Mouse (Mus musculus) hindbrain, postnatal 0 days (tissue): ENCODE measurements at regions not wholly inside any gene's neighbourhood (a gene's known extent, or its start where the extent isn't known, plus 50 kb on each side); places are given as distances from the start of the nearest gene placed in this dataset.
A peak's percentile ranks its signal among the peaks of the same experiment; 100 is the strongest.

Experiments used
- ATAC-seq: fragments of 200-750 bp; cut with Nextera tagmentation; 2 replicates; pipeline ENCODE4 v1.8.0; 2017; ENCODE audit warnings: mild to moderate bottlenecking, moderate TSS enrichment, moderate library complexity
- DNase-seq: peaks from one replicate; pipeline ENCODE4 v3.0.0-alpha.2; 2015; ENCODE audit warnings: low spot score
- H3K27ac ChIP-seq: fragments of 300-500 bp; sonication (generic); 2 replicates; pipeline ENCODE4 v1.5.1; 2014; ENCODE audit warnings: mild to moderate bottlenecking
- H3K27me3 ChIP-seq: fragments of 300-500 bp; sonication (generic); 2 replicates; pipeline ENCODE4 v1.6.1; 2014; ENCODE audit warnings: low read length, mixed read lengths; ENCODE audit not compliant: insufficient read depth
- H3K36me3 ChIP-seq: fragments of 300-500 bp; sonication (generic); 2 replicates; pipeline ENCODE4 v1.6.1; 2014; ENCODE audit warnings: low read length, mixed read lengths; ENCODE audit not compliant: insufficient read depth
- H3K4me1 ChIP-seq: fragments of 300-500 bp; sonication (generic); 2 replicates; pipeline ENCODE4 v1.6.1; 2014; ENCODE audit warnings: antibody characterized with exemption, low read length, mixed read lengths; ENCODE audit not compliant: insufficient read depth
- H3K4me2 ChIP-seq: fragments of 300-500 bp; sonication (generic); 2 replicates; pipeline ENCODE4 v1.6.1; 2014; ENCODE audit warnings: low read depth, mild to moderate bottlenecking, low read length, moderate library complexity, mixed read lengths
- H3K4me3 ChIP-seq: fragments of 300-500 bp; sonication (generic); 2 replicates; pipeline ENCODE4 v1.5.1; 2014; ENCODE audit warnings: low read length
- H3K9ac ChIP-seq: fragments of 300-500 bp; sonication (generic); replicated peaks from 2 replicates; pipeline ENCODE4 v1.6.1; 2014; ENCODE audit warnings: mild to moderate bottlenecking, low read length, moderate library complexity, mixed read lengths
- H3K9me3 ChIP-seq: fragments of 300-500 bp; sonication (generic); 2 replicates; pipeline ENCODE4 v1.6.1; 2016; ENCODE audit warnings: low read length, mixed read lengths
- CTCF ChIP-seq: IDR thresholded peaks from 2 replicates; pipeline ENCODE4 v1.5.1; 2016; ENCODE audit warnings: antibody characterized with exemption, control low read depth, low read depth
- WGBS: fragments of 180-500 bp; shearing (Covaris S2); extraction: QIAGEN DNeasy Blood & Tissue Kit; methylation state at CpG from one replicate; pipeline ENCODE4 v1.1.7; 2014; 5-methylcytosine and 5-hydroxymethylcytosine counted together

DNA sequence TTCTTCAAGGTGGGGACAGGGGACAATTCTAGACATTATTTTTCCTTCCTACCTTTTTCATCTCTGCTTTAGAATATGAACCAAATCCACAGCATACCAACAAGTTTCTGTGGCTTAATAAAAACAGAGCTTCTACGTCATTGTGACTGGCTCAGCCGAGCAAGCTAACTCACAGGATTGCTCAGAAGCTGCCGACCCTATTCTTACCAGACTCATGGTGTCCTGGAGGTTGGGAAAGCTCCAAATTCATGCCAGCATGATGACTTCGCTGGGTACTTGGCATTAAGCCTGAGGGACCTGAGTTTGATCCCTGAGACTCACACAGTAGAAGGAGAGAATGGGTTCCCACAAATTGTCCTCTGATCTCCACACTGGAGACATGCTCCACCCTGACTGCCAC lies 253.1 kb upstream of the Tbl1xr1 start:
- ATAC-seq (no peak), DNase-seq (no peak)
- no peaks in the 10 kb centered on the region for H3K9me3 ChIP-seq
- 51% methylated on average over 4 of the region's 4 CpGs for WGBS
- no peak overlapping the region for H3K4me3 ChIP-seq
- no peak for TF ChIP-seq CTCF
- H3K27me3 ChIP-seq: no peaks in the 10 kb centered on the region
- H3K4me1 ChIP-seq: 0 out of 2 replicates have a peak, but pooled peaks cover 9% of the 10 kb centered on the region
- H3K9ac ChIP-seq: no peak overlapping the region
- no peak overlapping the region for H3K4me2 ChIP-seq
- H3K27ac ChIP-seq: no peak overlapping the region
- H3K36me3 ChIP-seq: no peaks in the 10 kb centered on the region

DNA sequence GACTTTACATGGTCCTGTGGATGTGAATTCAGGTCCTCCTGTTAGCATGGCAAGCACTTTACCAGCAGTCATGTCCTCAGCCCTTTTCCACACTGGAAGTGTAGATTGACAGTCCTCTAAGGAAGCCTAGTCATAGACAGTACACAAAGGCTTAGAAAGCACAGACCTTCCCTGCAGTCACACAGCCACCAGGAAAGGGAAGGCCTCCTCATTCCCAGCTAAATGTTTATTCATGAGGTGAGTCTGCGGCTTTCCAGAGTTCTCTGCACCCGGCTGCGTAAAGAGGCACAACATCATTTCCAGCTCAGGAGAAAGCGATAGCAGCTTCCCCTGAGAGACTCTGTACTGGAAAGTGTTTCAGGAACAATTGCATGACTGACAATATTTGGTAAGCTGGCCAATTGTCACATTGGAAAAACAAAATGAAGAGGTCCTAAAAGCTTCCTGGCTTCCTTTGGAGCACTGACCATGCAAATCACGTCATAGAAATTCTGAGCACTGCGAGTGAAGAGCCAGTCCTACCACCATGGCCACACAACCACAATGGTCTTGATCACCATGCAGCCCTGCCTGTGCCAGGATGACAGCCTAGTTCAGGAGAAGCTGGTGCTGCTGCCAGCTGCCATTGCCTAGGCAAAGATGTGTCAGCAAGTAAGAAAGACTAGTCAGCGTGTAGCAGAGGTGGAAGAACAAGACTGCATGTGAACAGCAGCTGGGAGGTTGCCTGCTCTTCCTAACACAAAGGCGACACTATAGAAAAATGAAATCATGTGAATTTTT lies 252.2 kb upstream of the Tbl1xr1 start:
- ATAC-seq: peak; percentile 61
- Histone ChIP-seq H3K4me2 (no peak overlapping the region), H3K36me3 (no peaks in the 10 kb centered on the region), H3K9me3 (no peaks in the 10 kb centered on the region), H3K27me3 (no peaks in the 10 kb centered on the region), H3K27ac (0 out of 2 replicates have a peak overlapping the region, but pooled peaks have one; percentile 26), H3K9ac (no peak overlapping the region), H3K4me3 (no peak overlapping the region), H3K4me1 (0 out of 2 replicates have a peak, but pooled peaks cover 9% of the 10 kb centered on the region)
- no peak for TF ChIP-seq CTCF
- 25% methylated on average over 8 of the region's 8 CpGs for WGBS
- DNase-seq: peak; percentile 53

DNA sequence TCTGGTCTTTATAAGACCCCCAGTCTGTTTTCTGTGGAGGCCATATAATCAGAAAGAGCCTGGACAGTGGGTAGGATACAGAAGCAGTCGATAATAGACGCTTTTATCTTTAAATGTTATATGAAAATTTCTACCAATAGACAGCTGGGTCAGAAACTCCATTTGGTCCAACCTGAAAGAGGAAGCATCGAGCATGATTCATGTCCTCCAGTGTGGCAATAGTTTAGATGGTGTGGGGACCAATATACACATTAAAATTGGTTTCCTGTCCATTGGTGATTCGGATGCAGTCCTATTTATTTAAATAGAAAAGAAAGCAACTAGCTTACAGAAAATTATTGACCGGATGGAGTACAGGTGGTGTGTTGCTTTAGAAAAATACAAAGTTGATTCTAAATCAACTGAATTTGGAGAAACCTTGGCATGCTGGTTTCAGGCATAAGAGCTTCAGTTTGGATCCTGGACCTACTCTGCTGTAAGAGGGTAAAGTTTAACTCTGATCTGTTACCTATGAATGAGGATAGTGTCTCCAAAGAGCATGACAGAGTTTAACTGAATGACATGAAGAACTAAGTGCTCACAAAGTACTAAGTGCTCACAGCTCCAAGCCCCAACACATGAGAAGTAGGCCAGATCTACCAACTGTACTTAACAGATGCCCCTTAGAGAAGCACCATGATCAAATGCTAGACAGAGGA lies 251.4 kb upstream of the Tbl1xr1 start:
- H3K4me1 ChIP-seq: 0 out of 2 replicates have a peak, but pooled peaks cover 9% of the 10 kb centered on the region
- ATAC-seq (no peak), DNase-seq (no peak)
- no peaks in the 10 kb centered on the region for H3K27me3 ChIP-seq
- 94% methylated on average over 5 of the region's 5 CpGs for WGBS
- no peaks in the 10 kb centered on the region for H3K36me3 ChIP-seq
- no peak for TF ChIP-seq CTCF
- no peak overlapping the region for H3K27ac ChIP-seq
- no peak overlapping the region for H3K9ac ChIP-seq
- no peak overlapping the region for H3K4me3 ChIP-seq
- no peaks in the 10 kb centered on the region for H3K9me3 ChIP-seq
- no peak overlapping the region for H3K4me2 ChIP-seq

DNA sequence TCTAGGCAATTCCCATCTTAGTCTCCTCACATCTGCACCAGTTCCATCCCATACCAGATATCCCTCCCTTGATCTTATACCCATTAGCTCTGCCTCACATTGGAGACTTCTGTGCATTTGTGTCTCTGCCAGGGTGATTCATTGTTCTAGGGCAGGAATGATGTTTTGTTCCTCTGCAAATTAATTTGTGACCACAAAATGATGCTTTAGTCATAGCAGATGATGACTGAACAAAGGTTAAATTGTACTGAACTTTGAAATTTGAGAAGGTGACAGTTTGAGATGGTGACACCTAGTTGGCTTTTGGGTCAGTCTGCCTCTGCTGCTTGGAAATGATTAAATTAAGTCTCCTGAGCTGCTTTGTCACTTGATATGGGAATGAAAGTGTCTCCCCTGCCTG lies 248.8 kb upstream of the Tbl1xr1 start:
- Histone ChIP-seq H3K4me2 (no peak overlapping the region), H3K27ac (no peak overlapping the region), H3K9me3 (no peaks in the 10 kb centered on the region), H3K4me1 (0 out of 2 replicates have a peak, but pooled peaks cover 9% of the 10 kb centered on the region), H3K9ac (no peak overlapping the region), H3K4me3 (no peak overlapping the region), H3K36me3 (no peaks in the 10 kb centered on the region), H3K27me3 (no peaks in the 10 kb centered on the region)
- no peak for TF ChIP-seq CTCF
- ATAC-seq (no peak), DNase-seq (no peak)

DNA sequence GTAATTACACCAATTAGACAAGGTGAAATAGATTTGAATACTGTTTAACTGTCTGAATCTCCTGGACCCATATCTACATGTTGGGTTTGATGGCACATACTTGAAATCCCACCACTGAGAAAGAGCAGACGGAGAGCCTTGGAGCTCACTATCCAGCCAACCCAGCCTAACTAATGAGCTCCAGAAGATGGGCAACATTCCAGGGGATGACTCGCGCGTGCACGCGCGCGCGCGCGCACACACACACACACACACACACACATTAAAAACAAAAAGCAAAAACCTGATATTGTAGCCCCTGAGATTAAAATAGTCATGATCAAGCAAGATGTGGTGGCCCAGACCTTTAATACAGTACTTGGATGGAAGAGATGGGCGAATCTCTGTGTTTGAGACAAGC lies 243.3 kb upstream of the Tbl1xr1 start:
- Histone ChIP-seq H3K9me3 (no peaks in the 10 kb centered on the region), H3K27ac (no peak overlapping the region), H3K9ac (no peak overlapping the region), H3K27me3 (no peaks in the 10 kb centered on the region), H3K36me3 (no peaks in the 10 kb centered on the region), H3K4me3 (no peak overlapping the region), H3K4me2 (no peak overlapping the region), H3K4me1 (no peaks in the 10 kb centered on the region)
- no peak for DNase-seq
- 93% methylated on average over 12 of the region's 12 CpGs for WGBS
- ATAC-seq: no peak
- no peak for TF ChIP-seq CTCF

DNA sequence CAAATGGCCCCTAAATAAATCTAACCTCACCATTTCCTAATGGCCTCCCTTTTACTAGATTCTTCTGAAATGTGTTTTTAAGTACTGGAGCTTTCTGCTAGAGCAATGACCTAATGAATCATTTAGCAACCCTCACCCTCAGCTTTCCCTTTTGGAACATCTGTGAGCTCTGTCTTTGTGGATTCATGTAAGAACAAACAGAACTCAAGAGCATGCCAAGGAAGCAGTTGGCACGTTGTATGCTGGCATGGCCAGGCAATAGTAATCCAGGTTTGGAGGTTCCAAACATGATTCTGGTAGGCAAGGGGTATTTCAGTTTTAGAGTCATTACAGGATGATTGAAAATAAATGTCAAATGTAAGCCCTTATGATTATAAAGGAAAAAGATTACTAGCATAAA lies 240.9 kb upstream of the Tbl1xr1 start:
- Histone ChIP-seq H3K36me3 (no peaks in the 10 kb centered on the region), H3K27ac (no peak overlapping the region), H3K4me1 (no peaks in the 10 kb centered on the region), H3K9ac (no peak overlapping the region), H3K27me3 (no peaks in the 10 kb centered on the region), H3K4me3 (no peak overlapping the region), H3K4me2 (no peak overlapping the region), H3K9me3 (no peaks in the 10 kb centered on the region)
- no peak for ATAC-seq
- DNase-seq: no peak
- WGBS: 46% methylated on average over 1 of the region's 1 CpGs
- no peak for TF ChIP-seq CTCF
